Mouse (Mus musculus): ENCODE measurements around the gene Nol3.

GRCm38 (mm10) chr8:105306146-105306691 is 30.3 kb downstream of the Nol3 start:
- TF ChIP-seq POLR2A (IDR thresholded peaks at IDR 0.05; ENCODE audit: borderline replicate concordance, insufficient read depth, low read length) (no peak), CTCF (IDR thresholded peaks at IDR 0.05; ENCODE audit: borderline replicate concordance, insufficient read depth, low read depth, low read length) (0 out of 2 replicates have a peak, but pooled peaks have one; percentile 14)

All from cerebellum, adult 2 months (tissue).